Mouse (Mus musculus): ENCODE measurements around the gene Ptpro. TPM values are rescaled to one million over a fixed set of nuclear protein-coding genes. Genes with fewer than 3 reads are reported as not detected.
A peak's percentile ranks its signal among the peaks of the same experiment; 100 is the strongest.

Gene Ptpro
- total RNA-seq, 2 experiments from 2014 or later, result 43.6 to 45.4 TPM

DNA sequence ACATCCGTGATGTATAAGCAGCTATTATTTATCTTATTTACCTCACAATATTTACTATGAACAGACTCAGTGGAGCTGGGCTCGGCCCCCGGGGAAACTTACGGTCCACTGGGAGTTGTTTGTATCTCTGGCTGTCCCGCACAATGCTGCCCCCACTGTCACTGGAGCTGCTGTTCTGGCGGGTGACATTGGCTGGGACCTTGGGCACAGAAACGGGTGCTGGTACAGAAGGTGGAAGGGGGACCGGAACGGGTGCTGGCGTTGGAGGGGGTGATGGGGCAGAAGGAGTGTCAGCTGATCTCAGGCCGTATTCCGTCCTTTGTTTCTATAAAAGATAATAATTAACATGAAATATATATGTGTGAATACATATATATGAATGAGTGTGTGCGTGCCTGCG, 238.0 kb downstream of the Ptpro start:
- Histone ChIP-seq H3K27ac (no peak overlapping the region), H3K4me3 (no peak overlapping the region)
- TF ChIP-seq CTCF (conservative IDR thresholded peaks at IDR 0.05), result no peak
- no peak for DNase-seq (ENCODE audit: low spot score in 2 of 2)

DNA sequence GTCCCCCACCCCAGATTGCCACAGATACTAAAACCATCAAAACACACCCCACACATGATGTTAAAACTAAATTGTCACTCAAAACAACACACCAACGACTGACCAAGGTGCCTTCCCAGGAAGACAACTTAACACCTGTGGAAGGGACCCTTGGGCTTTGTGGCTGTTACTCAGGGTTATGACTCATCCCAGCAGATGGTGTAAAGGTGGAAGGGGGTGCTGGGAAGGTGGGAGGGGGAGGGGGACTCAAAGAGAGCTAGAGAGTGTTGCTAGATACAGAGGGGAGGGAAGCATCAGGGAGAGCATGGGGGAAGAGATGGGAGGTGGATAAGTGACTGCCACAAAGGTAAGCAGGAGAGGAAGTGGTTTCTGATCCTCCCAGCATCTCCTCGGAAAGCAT, 239.5 kb downstream of the Ptpro start:
- no peak overlapping the region for H3K27ac ChIP-seq
- TF ChIP-seq CTCF (conservative IDR thresholded peaks at IDR 0.05), result no peak
- DNase-seq (ENCODE audit: low spot score in 2 of 2), result no peak
- no peak overlapping the region for H3K4me3 ChIP-seq

DNA sequence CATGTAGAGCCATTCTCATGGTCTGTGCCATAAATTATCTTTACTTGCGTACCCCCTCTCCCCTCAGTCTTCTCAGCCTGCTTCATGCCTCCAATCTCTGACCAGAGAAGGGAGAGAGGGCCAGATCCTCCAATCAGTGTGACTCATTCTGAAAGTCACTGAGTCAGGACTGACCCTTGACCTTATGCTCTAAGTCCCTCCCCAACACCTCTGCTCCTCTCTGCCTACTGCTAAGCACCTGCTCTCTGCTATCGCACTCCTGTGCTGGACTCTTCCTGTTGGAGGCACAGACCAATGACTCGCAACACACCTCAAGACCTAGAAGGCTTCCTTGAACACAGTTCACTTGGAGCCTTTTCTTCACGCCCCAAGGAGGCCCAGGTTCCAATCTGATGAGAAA, 240.5 kb downstream of the Ptpro start:
- no peak for TF ChIP-seq CTCF (conservative IDR thresholded peaks at IDR 0.05)

DNA sequence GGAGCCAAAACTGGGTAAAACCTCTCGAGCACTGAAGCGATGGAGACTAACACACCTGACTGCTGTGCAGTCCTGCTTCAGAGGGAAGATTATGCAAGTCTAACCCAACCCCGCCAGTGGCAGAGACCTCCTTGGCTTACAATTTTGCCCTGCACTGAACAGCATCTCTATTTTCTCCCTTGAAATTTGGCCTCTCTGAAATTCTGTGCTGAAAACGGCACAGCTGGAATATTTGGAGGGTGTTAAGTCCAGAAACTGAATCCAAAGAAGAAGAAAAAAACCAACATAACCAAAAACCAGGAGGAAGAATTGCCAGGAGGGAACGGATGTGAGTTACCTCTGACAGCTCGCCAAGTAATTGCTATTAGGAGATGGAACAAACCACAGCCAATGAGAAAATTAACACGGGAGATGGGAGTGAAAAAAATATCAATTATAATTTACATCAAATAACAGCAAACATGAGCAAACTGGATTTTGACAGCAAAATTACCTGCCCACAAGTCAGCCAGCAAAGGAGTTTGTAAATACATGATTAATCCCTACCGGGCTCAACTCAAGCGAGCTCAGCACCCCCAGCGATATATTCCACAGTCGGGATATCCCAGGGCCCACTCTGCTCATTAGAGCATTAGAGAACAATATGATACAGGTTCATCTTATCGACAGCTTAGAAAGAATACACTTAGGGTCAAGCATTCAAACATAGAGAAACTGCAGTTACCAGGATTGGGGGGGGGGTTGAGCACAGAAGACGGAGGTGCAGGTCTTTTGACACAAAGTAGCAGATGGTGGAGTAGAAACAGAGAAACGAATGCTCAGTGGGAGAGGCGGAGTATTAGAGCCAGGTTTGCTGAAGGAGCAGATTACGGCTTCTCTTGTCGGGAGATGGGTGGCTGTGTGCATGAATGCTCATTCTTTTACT, 241.4 kb downstream of the Ptpro start:
- Histone ChIP-seq H3K4me3 (no peak overlapping the region), H3K27ac (peak overlapping the region; percentile 68)
- no peak for DNase-seq (ENCODE audit: low spot score in 2 of 2)
- TF ChIP-seq CTCF (conservative IDR thresholded peaks at IDR 0.05), result no peak

More for the DNA sequence above, 240.5 kb downstream of the Ptpro start:
- H3K4me3 ChIP-seq, result no peak overlapping the region
- DNase-seq (ENCODE audit: low spot score in 2 of 2), result no peak
- H3K27ac ChIP-seq, result peak overlapping the region; percentile 68

DNA sequence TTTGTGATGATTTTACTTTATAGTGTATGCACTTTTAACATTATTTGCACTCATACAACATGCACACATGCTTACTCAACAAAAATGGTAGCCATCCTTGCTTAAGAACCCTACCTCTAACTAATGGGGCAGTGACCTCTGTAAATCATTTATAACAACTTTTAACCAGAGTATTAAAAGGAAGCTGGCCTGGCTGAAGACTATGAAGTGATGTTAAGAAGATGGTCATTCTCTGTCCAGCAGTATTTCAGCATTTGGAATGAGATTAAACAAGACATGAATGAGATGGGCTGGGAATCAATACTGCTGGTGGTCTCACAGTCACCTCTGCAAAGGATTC, 242.0 kb downstream of the Ptpro start:
- Histone ChIP-seq H3K27ac (no peak overlapping the region), H3K4me3 (no peak overlapping the region)
- no peak for DNase-seq (ENCODE audit: low spot score in 2 of 2)
- no peak for TF ChIP-seq CTCF (conservative IDR thresholded peaks at IDR 0.05)

DNA sequence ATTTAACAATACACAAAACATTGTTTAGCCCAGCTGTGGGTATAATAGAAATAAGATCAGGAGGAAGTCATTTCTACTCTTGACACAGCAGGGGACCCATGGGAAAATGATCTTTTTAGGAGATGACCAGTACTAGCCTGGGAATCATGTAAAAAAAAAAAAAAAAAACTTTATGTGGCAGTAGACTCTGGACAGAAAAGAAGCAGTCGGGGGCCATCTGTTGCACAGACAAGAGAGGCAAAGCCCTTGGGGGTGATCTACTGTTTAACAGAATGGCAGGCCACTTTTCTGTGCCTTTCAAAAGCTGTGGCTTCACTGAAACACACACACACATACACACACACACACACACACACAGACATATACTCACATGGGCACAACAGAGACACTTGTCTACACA, 242.7 kb downstream of the Ptpro start:
- DNase-seq (ENCODE audit: low spot score in 2 of 2), result no peak
- Histone ChIP-seq H3K27ac (no peak overlapping the region), H3K4me3 (no peak overlapping the region)
- TF ChIP-seq CTCF (conservative IDR thresholded peaks at IDR 0.05), result no peak

DNA sequence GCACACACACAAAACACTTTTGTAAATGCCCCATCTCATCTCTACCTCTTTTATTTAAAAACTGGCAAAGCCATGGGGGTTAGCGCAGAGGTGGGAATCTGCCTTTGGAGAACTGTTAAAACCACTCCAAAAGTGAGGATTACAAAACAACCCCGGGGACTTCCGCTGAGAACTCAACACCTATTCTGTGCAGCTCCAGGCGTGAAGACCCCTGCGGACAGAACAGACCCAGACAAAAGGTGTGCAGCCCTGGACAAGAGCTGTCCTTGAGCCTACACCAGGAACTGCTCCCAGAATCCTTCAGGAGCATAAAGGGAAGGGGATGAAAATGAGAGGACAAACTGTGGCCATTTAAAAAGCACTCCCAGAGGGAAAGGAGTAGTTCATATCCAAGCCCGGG, 243.1 kb downstream of the Ptpro start:
- Histone ChIP-seq H3K4me3 (no peak overlapping the region), H3K27ac (no peak overlapping the region)
- no peak for TF ChIP-seq CTCF (conservative IDR thresholded peaks at IDR 0.05)
- DNase-seq (ENCODE audit: low spot score in 2 of 2), result no peak

DNA sequence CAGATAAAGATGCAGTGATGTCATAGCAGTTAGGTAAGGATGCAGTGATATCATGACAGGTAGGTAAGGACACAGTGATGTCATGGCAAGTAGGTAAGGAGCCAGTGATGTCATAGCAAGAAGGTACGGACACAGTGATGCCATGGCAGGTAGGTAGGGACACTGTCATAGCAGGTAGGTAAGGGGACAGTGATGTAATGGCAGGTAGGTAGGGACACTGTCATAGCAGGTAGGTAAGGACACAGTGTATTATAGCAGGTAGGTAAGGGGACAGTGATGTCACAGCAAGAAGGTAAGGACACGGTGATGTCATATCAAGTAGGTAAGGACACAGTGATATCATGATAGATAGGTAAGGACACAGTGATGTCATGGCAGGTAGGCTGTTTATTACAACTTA, 244.4 kb downstream of the Ptpro start:
- Histone ChIP-seq H3K27ac (no peak overlapping the region), H3K4me3 (no peak overlapping the region)
- no peak for TF ChIP-seq CTCF (conservative IDR thresholded peaks at IDR 0.05)
- DNase-seq (ENCODE audit: low spot score in 2 of 2), result no peak

DNA sequence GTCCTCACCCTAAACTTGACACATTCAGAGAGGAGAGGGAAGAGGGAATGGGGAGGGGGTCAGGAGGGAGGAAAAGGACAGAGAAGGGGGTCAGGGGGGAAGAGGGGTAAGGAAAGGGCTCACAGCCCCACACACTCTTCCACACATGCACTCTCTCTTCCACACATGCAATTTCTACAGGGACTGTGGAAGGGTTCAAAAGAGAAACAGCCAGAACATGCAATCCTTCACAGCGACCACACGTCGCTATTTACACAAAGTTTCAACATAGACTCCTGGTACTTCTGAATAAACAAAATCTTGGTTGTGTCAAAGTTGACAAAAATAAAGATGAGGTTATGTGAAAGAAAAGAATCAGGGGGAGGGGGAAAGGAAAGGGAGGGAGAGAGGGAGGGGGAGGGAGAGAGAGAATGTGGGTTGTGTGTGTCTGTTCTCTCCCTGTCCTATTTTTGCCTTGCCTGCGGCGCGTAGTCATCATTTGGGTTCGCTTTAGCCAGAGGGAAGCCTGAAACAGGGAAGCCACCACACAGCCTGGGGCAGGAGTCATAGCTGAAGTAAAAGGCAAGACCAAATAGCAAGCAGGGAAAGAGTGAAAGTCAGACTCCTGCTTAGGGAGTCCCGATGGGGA, 245.2 kb downstream of the Ptpro start:
- no peak overlapping the region for H3K4me3 ChIP-seq
- TF ChIP-seq CTCF (conservative IDR thresholded peaks at IDR 0.05), result no peak
- H3K27ac ChIP-seq, result no peak overlapping the region
- DNase-seq (ENCODE audit: low spot score in 2 of 2), result no peak

DNA sequence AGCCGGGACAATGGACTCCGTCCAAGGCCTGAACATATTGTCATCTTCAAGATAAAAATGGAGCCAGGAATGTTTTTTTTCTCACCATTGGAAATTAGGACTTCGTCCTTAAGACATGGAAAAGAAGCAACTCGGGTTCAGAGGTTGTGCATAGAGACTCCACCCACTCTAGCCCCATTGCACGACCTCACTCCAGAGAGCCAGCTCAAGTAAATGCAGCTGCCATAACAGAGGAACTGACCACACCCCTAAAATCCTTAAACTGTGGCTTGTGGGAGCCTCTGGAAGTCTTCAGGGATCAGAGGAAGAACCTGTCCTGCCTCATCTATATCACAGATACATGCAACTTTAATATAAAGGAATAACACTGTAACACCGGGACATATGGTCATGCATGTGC, 246.7 kb downstream of the Ptpro start:
- no peak overlapping the region for H3K27ac ChIP-seq
- no peak overlapping the region for H3K4me3 ChIP-seq
- no peak for TF ChIP-seq CTCF (conservative IDR thresholded peaks at IDR 0.05)
- no peak for DNase-seq (ENCODE audit: low spot score in 2 of 2)

DNA sequence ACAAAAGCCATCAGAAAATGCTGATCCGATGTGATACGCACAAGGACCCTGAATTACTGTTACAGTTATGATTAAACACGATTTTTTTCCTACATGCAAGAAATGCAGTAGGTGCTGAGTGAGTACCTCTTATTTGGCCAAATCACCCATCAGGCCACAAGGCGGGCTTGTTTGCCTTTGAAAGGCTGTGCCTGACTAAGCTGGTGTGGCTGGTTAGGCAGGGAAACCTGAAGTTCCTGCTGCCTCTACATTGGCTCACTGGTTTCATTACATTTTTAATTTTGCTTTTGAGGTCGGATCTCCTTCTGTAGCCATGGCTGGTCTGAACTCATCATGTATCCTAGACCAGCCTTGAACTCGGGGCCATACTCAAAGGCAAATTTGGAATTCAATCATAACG, 250.9 kb downstream of the Ptpro start:
- DNase-seq (ENCODE audit: low spot score in 2 of 2), result no peak
- no peak overlapping the region for H3K27ac ChIP-seq
- no peak for TF ChIP-seq CTCF (conservative IDR thresholded peaks at IDR 0.05)
- no peak overlapping the region for H3K4me3 ChIP-seq

DNA sequence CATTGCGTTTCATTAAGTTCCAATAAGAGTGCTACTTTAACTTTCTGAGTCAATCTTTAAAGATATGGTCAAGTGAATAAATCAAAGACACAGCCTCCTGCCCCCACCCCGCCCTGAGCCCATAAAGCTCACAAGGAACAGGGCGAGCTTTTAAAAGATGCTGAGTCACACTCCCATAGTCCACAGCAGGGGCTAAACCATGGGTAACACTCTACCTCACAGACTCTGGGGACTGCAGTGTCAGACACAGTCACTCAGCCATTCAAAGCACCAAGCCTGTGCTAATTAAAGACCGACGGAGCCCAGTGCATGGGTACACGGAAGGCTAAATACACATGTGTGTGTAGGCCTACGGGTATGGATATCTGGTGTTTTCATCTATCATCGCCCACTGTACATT, 251.3 kb downstream of the Ptpro start:
- no peak for DNase-seq (ENCODE audit: low spot score in 2 of 2)
- Histone ChIP-seq H3K27ac (no peak overlapping the region), H3K4me3 (no peak overlapping the region)
- TF ChIP-seq CTCF (conservative IDR thresholded peaks at IDR 0.05), result no peak

DNA sequence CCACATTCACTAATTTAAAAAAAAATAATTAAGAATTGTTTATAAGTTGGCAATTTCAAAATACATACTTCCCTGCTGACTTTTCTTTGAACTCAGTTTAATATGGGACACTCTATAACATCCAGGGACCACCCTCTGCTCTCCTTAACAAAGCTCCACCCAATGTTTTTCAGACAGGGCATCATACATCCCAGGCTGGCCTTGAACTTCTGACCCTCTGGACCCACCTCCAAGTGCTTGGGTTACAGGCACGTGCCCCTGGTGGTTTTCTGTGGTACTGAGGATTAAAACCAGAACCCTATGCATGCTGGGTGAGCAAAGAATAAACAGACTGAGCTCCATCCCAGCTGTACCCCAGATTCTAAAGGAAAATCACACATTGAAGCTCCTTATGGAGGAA, 251.9 kb downstream of the Ptpro start:
- no peak overlapping the region for H3K4me3 ChIP-seq
- no peak for DNase-seq (ENCODE audit: low spot score in 2 of 2)
- H3K27ac ChIP-seq, result no peak overlapping the region
- no peak; the same call in 1 of the 2 replicates for TF ChIP-seq CTCF (conservative IDR thresholded peaks at IDR 0.05)
